Comparison of ENCODE assay signal across 19 mouse cellular contexts in the genomic region with DNA sequence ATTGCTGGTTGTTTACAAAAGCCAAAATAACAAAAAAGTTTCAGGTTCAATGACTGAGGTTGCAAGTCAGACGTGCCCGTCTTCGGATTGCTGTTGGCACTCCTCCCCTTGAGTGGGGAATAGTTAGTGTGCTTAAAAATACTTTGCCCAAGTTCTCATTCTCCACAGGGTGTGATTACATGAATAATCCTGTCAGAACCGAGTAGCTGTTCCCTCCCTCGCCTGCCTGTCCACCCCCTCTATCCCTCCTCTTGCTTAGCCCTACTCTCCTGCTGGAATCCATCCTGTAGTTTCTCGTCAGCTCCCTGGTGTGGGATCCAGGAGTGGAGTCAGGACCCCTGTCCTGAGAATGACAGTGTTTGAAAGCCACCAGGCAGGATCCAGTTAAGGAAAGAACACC.
DNase-seq lines count a peak whose midpoint lies in the region.
"Had no signal": no experiment of that assay in that cellular context is flagged by ENCODE, and none has a peak within 500 bp of the region (broad histone marks: within the 10 kb centered on the region; RNA-seq: fewer than 3 reads in every experiment).

No protein-coding gene starts in this region.

- DNase-seq in heart, adult 11 months: peak; percentile 51
- DNase-seq in heart, postnatal 36 days: no peak
- DNase-seq in brain, adult 2 months (ENCODE audit: low read depth, low spot score): peak; percentile 90
- DNase-seq in frontal cortex, postnatal 36 days (ENCODE audit: low spot score in 2 of 2): peak; percentile 50 to 63
- peak; percentile 29 to 44 for DNase-seq in left cerebral cortex, postnatal 36 days (ENCODE audit: low spot score in 2 of 2)
- no peak for DNase-seq in B cell, adult 2 months
- no peak for DNase-seq in cerebellum, adult 8-10 months
- DNase-seq in gastrocnemius, adult 8-10 months (ENCODE audit: low spot score in 2 of 2): no peak
- DNase-seq: adrenal gland, postnatal 14 days; cerebellum, adult 11-12 months; cerebellum, postnatal 14 days; forebrain, postnatal 0 days; gastrocnemius, postnatal 10 days; heart, postnatal 14 days; kidney, adult 8-10 months; kidney, postnatal 4 days; layer of hippocampus, postnatal 36 days; lung, postnatal 36 days; thymus, postnatal 14 days had no signal

- intact Hi-C loops in heart, postnatal 36 days (cut with DNase I): no loop called here
- intact Hi-C loops in left cerebral cortex, postnatal 36 days (cut with DNase I): no loop called here

Comparison
In these comparisons a context has a peak if more than half of its experiments do, and no peak if none do; other contexts are left out.
1. DNase-seq: peak in heart, adult 11 months (single experiment), brain, adult 2 months (single experiment), frontal cortex, postnatal 36 days (2 of 2) and left cerebral cortex, postnatal 36 days (2 of 2); none in heart, postnatal 36 days (0 of 2), B cell, adult 2 months (0 of 2), cerebellum, adult 8-10 months (single experiment) and gastrocnemius, adult 8-10 months (0 of 2).